Mouse (Mus musculus) embryonic facial prominence, embryonic 12.5 days (tissue): ENCODE measurements around the gene Smpdl3b. TPM values are rescaled to one million over a fixed set of nuclear protein-coding genes. Genes with fewer than 3 reads are reported as not detected.
"Not testable (repeated sequence)": the region's sequence is repeated elsewhere in the genome, so short reads cannot be mapped to it uniquely, and the experiment has no call there.

Experiments
- ATAC-seq: fragments of 200-750 bp; cut with Nextera tagmentation; 2 replicates; pipeline ENCODE4 v1.8.0; 2017; ENCODE audit not compliant: insufficient number of reproducible peaks, insufficient read depth, low FRiP score, low TSS enrichment
- H3K27ac ChIP-seq: fragments of 300-500 bp; sonication (generic); 2 replicates; pipeline ENCODE4 v1.5.1; 2016; ENCODE audit warnings: mild to moderate bottlenecking
- H3K27me3 ChIP-seq: fragments of 300-500 bp; sonication (generic); 2 replicates; pipeline ENCODE4 v1.6.1; 2016; ENCODE audit warnings: mild to moderate bottlenecking, moderate library complexity
- H3K36me3 ChIP-seq: fragments of 300-500 bp; sonication (generic); 2 replicates; pipeline ENCODE4 v1.6.1; 2016; ENCODE audit warnings: mild to moderate bottlenecking
- H3K4me1 ChIP-seq: fragments of 300-500 bp; sonication (generic); 2 replicates; pipeline ENCODE4 v1.6.1; 2016
- H3K4me2 ChIP-seq: fragments of 300-500 bp; sonication (generic); replicated peaks from 2 replicates; pipeline ENCODE4 v1.6.1; 2016; ENCODE audit warnings: mild to moderate bottlenecking, moderate library complexity
- H3K4me3 ChIP-seq: fragments of 300-500 bp; sonication (generic); 2 replicates; pipeline ENCODE4 v1.5.1; 2016; ENCODE audit warnings: mild to moderate bottlenecking
- H3K9ac ChIP-seq: fragments of 300-500 bp; sonication (generic); 2 replicates; pipeline ENCODE4 v1.6.1; 2016; ENCODE audit warnings: mild to moderate bottlenecking, moderate library complexity
- H3K9me3 ChIP-seq: fragments of 300-500 bp; sonication (generic); 2 replicates; pipeline ENCODE4 v1.6.1; 2016; ENCODE audit warnings: mild to moderate bottlenecking, moderate library complexity
- WGBS: fragments of 180-500 bp; shearing (Covaris S2); methylation state at CpG from one replicate; pipeline ENCODE4 v1.1.7; 2016; 5-methylcytosine and 5-hydroxymethylcytosine counted together
- polyA plus RNA-seq: library from polyadenylated mRNA; unstranded; fragments of >200 nt; fragmentation: Nextera tagmentation; extraction: Ambion mirVana; gene quantifications from 2 replicates; pipeline ENCODE4 v1.2.1, GENCODE M21; 2016

Smpdl3b gene
- polyA plus RNA-seq, 1 experiment from 2014 or later = 4.2 TPM

DNA sequence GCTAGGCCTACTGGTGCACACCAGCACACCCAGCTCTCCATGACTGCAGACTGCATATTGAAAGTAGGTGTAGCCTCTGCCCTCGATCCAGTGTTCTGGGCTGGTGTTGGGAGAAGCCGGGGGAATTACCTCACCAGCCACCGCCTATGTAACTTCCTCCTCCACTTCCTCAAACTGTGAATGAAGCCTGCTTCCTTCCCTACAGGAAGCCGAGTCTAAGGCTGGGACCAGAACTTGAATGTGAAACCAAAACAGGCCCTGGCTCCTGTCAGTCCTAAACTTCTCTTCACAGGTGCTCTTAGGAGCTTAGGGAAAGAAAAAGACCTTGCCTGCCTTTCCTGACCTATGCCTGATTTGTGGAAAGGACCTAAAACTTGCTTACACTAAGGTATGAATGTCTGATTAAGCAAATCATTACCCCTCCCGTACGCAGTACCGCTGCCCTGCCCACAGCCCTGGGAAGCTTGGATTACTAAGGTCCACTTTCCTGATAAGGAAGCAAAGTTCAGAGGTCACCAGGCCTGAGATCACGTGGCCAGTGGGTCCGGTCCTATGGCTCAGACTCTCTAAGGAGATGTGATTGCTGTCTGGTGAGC is 9.3 kb downstream of the Smpdl3b start:
- WGBS = 55% methylated on average over 9 of the region's 9 CpGs
- H3K9me3 ChIP-seq = no peaks in the 10 kb centered on the region
- H3K4me1 ChIP-seq = no peaks in the 10 kb centered on the region
- no peak overlapping the region; the same call in 1 of the 2 replicates for H3K9ac ChIP-seq
- no peak overlapping the region for H3K4me3 ChIP-seq
- no peaks in the 10 kb centered on the region for H3K27me3 ChIP-seq
- peak overlapping the region; percentile 11; the same call in 1 of the 2 replicates for H3K27ac ChIP-seq
- H3K36me3 ChIP-seq = no peaks in the 10 kb centered on the region
- no peak overlapping the region for H3K4me2 ChIP-seq
- ATAC-seq = no peak

DNA sequence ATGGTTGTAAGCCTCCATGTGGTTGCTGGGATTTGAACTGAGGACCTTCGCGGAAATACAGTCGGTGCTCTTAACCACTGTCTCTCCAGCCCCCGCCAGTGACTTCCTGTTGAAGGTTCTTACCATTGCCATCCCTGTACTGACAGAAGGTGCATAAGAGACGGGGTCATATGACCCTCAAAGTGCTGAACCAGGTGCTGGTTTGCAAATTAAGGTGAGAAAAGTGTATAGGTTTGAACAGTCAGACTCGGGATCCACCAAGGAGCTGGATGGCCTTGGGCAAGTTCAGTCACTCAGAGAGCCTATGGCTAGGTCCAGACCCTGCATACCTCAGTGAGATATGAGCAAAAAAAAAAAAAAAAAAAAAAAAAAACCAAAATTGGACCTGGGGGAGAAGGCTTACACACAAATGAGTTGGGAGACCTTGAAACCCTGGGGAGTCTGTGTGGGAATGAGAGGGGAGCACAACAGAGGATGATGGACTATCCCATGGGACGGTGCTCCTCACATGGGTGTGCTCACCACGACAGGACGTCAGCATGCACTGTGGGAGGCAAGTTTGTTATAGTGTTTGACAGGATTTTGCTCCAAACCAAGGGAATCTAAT is 10.0 kb downstream of the Smpdl3b start:
- H3K9ac ChIP-seq = no peak overlapping the region
- no peak for ATAC-seq
- no peaks in the 10 kb centered on the region for H3K36me3 ChIP-seq
- H3K4me3 ChIP-seq = no peak overlapping the region
- WGBS = 87% methylated on average over 9 of the region's 9 CpGs
- H3K9me3 ChIP-seq = no peaks in the 10 kb centered on the region
- no peak overlapping the region for H3K4me2 ChIP-seq
- H3K27me3 ChIP-seq = no peaks in the 10 kb centered on the region
- no peaks in the 10 kb centered on the region for H3K4me1 ChIP-seq
- no peak overlapping the region for H3K27ac ChIP-seq

DNA sequence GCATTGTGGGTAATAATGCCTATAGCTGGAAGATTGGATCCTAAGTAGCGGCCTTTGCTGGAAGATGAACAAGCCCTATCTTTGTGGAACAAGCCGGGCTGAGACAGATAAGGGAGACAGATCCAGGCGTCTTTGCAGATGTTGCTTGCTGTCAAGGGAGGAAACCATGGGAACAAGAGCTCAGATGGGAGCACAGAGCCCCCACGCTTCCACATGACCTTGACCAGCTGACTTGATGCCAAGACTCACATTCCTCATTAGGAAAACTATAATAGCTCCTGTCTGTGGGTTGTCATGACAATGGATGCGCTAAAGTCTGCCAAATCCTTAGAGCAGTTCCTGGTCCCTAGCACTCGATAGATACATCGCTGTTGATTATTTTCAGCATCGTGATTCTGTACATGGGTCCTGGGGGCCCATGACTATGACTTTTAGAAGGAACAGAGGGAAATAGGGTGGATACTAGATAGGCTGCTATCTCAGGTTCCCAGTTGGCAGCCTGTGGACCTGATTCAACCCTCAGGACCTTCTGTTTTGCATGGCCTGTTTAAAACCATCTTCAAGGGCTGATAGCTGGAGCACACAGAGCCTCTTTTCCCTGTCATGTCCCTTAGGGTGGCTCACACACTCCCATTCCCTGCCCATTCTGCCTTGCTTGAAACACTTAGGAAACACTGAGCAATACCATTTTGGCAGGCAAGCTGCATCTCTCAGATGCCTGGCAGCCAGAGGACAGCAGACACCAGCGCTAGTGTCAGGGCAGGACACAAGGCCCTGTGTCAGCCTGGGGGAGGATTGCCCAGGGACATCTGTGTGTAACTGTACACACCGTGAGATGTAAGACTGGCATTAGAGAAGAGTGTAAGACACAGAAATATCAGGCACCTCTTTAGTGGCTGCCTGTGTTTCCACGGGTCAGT is 12.8 kb downstream of the Smpdl3b start:
- WGBS = 83% methylated on average over 11 of the region's 11 CpGs
- no peak for ATAC-seq

GRCm38 (mm10) chr4:132741491-132741890 is 15.6 kb downstream of the Smpdl3b start:
- 93% methylated on average over 7 of the region's 7 CpGs for WGBS
- Histone ChIP-seq H3K4me1 (no peaks in the 10 kb centered on the region), H3K27ac (no peak overlapping the region), H3K36me3 (no peaks in the 10 kb centered on the region), H3K4me2 (no peak overlapping the region), H3K4me3 (no peak overlapping the region), H3K9ac (no peak overlapping the region), H3K27me3 (no peaks in the 10 kb centered on the region), H3K9me3 (no peaks in the 10 kb centered on the region)
- no peak for ATAC-seq

More for the DNA sequence above, 12.8 kb downstream of the Smpdl3b start:
- no peaks in the 10 kb centered on the region for H3K27me3 ChIP-seq
- no peaks in the 10 kb centered on the region for H3K9me3 ChIP-seq
- H3K36me3 ChIP-seq = no peaks in the 10 kb centered on the region
- no peak overlapping the region for H3K27ac ChIP-seq
- no peak overlapping the region for H3K4me2 ChIP-seq
- H3K4me3 ChIP-seq = no peak overlapping the region
- H3K9ac ChIP-seq = no peak overlapping the region
- H3K4me1 ChIP-seq = no peaks in the 10 kb centered on the region

DNA sequence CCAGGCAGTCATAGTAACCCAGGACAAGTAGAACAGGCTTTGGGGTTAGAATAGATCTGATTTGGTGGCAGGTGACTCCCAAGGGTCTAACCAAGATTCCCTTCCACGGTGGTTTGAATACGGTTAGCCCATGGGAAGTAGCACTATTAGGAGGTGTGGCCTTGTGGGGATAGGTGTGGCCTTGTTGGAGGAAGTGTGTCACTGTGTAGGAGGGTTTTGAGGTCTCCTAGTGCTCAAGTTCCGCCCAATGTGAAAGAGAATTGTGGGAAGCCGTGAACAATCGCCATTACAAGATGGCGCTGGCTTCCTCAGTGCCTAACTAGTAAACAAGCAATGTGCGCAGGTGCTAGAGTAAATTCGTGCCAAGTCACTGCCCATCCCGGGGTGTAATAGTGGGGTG is 19.9 kb downstream of the Smpdl3b start:
- not testable (repeated sequence) for H3K4me2 ChIP-seq, H3K36me3 ChIP-seq, H3K4me1 ChIP-seq, H3K4me3 ChIP-seq, ATAC-seq, H3K9me3 ChIP-seq, H3K27ac ChIP-seq, H3K9ac ChIP-seq, H3K27me3 ChIP-seq
- WGBS = 91% methylated on average over 9 of the region's 9 CpGs

GRCm38 (mm10) chr4:132735894-132736293 is 21.2 kb downstream of the Smpdl3b start:
- Histone ChIP-seq H3K27ac (no peak overlapping the region), H3K4me3 (no peak overlapping the region), H3K4me1 (no peaks in the 10 kb centered on the region), H3K27me3 (no peaks in the 10 kb centered on the region), H3K9me3 (no peaks in the 10 kb centered on the region), H3K4me2 (no peak overlapping the region), H3K36me3 (no peaks in the 10 kb centered on the region), H3K9ac (no peak overlapping the region)
- 57% methylated on average over 3 of the region's 3 CpGs for WGBS
- ATAC-seq = no peak

DNA sequence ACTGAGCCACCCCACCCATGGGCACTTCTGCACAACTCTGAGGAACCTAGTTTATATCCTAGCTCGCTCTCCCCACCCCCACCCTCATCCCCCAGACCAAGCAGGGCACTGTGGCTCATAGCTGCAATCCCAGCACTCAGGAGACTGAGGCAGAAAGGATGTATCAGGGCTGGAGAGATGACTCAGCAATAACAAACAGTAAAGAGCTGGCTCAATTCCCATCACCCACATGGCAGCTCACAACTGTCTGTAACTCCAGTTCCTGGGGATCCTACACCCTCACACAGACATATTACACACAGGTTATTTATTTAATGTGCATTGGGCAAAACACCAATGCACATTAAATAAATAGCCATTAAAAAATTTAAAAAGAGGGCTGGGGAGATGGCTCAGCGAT is 21.7 kb downstream of the Smpdl3b start:
- H3K27me3 ChIP-seq = no peaks in the 10 kb centered on the region
- no peaks in the 10 kb centered on the region for H3K36me3 ChIP-seq
- 74% methylated on average over 2 of the region's 2 CpGs for WGBS
- H3K9ac ChIP-seq = no peak overlapping the region
- no peak overlapping the region for H3K4me3 ChIP-seq
- H3K27ac ChIP-seq = no peak overlapping the region
- H3K4me1 ChIP-seq = no peaks in the 10 kb centered on the region
- no peaks in the 10 kb centered on the region for H3K9me3 ChIP-seq
- no peak for ATAC-seq
- no peak overlapping the region for H3K4me2 ChIP-seq

GRCm38 (mm10) chr4:132734766-132735165 is 22.3 kb downstream of the Smpdl3b start:
- WGBS = 90% methylated on average over 2 of the region's 2 CpGs

DNA sequence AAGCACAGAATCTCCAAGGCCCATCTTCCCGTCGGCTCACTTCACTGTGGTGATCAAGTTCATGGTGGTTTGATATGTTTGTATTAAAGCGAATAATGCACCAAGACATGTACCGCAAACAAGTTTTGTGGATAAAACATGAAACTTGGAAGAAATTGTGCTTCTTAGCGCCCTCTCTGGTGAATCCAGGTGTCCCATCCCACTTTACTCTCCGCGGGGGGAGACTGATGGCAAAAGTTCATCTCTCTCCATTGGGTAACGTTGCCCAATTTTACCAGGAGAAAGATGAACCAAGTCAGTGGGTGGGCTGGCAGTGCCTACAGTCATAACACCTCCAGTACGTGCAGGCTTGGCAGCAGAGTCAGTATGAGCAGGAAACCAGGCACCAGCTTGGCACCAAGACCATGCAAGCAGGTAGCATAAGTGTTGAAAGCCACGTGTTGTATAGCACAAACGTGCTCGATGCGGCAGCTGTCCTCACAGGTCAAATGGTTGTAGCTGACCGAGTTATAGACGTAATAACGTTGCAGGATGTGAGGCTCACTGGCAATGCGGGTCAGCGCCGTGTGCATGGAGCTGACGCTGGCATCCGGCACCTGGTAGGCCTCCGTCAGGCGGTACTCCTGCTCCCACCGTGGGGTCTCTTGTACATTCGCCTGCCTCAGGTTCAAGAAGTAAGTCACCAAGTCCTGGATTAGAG is 23.8 kb downstream of the Smpdl3b start:
- H3K4me1 ChIP-seq = no peaks in the 10 kb centered on the region
- H3K4me2 ChIP-seq = no peak overlapping the region; the same call in 1 of the 2 replicates
- no peak overlapping the region for H3K27ac ChIP-seq
- no peak overlapping the region for H3K9ac ChIP-seq
- peak overlapping the region; percentile 62; the same call in 1 of the 2 replicates for H3K4me3 ChIP-seq
- WGBS = 91% methylated on average over 25 of the region's 25 CpGs
- H3K9me3 ChIP-seq = no peaks in the 10 kb centered on the region
- H3K36me3 ChIP-seq = 0 out of 2 replicates have a peak, but pooled peaks cover 1% of the 10 kb centered on the region
- ATAC-seq = no peak
- H3K27me3 ChIP-seq = no peaks in the 10 kb centered on the region

More at GRCm38 (mm10) chr4:132734766-132735165, 22.3 kb downstream of the Smpdl3b start:
- Histone ChIP-seq H3K4me3 (no peak overlapping the region), H3K27me3 (no peaks in the 10 kb centered on the region), H3K27ac (no peak overlapping the region), H3K4me1 (no peaks in the 10 kb centered on the region), H3K9ac (no peak overlapping the region), H3K9me3 (no peaks in the 10 kb centered on the region), H3K4me2 (no peak overlapping the region), H3K36me3 (no peaks in the 10 kb centered on the region)
- no peak for ATAC-seq

GRCm38 (mm10) chr4:132732148-132732684 is 24.8 kb downstream of the Smpdl3b start, which contains the start of gene Xkr8:
Gene Xkr8, minus strand, starts transcription at chr4:132732546.
- H3K9ac ChIP-seq = peak within 1 kb of the TSS; percentile 56
- H3K9me3 ChIP-seq = no peaks in the 10 kb centered on the region
- no peaks in the 10 kb centered on the region for H3K27me3 ChIP-seq
- H3K4me1 ChIP-seq = no peaks in the 10 kb centered on the region
- 3% methylated on average over 34 of the region's 34 CpGs for WGBS
- H3K36me3 ChIP-seq = peaks cover 9% of the 10 kb centered on the region
- H3K4me2 ChIP-seq = peak within 1 kb of the TSS; percentile 81
- H3K4me3 ChIP-seq = peak within 1 kb of the TSS; percentile 62
- ATAC-seq = peak; percentile 86
- H3K27ac ChIP-seq = no peak within 1 kb of the TSS

GRCm38 (mm10) chr4:132731616-132732015 is 25.4 kb downstream of the Smpdl3b start:
- peak overlapping the region; percentile 56 for H3K9ac ChIP-seq
- ATAC-seq = no peak
- no peaks in the 10 kb centered on the region for H3K27me3 ChIP-seq

More at GRCm38 (mm10) chr4:132731616-132732015, 25.4 kb downstream of the Smpdl3b start:
- Histone ChIP-seq H3K27ac (no peak overlapping the region), H3K36me3 (peaks cover 9% of the 10 kb centered on the region), H3K4me3 (peak overlapping the region; percentile 62), H3K9me3 (no peaks in the 10 kb centered on the region), H3K4me1 (no peaks in the 10 kb centered on the region), H3K4me2 (peak overlapping the region; percentile 81)
- 53% methylated on average over 12 of the region's 12 CpGs for WGBS
